Mouse (Mus musculus): ENCODE data around the gene Stx11. TPM values are rescaled to one million over a fixed set of nuclear protein-coding genes. Genes with fewer than 3 reads are reported as not detected.

Stx11 gene
- polyA plus RNA-seq, 1 experiment from 2014 or later, result 1.2 TPM

GRCm38 (mm10) chr10:12928193-12928592 lies 35.9 kb downstream of the Stx11 start:
- Histone ChIP-seq H3K27ac (ENCODE audit: low read depth, low read length) (no peak overlapping the region), H3K9me3 (ENCODE audit: control insufficient read depth, low read length) (no peaks in the 10 kb centered on the region), H3K4me2 (replicated peaks; ENCODE audit: low read depth, low read length) (no peak overlapping the region), H3K9ac (ENCODE audit: low read depth, low read length) (no peak overlapping the region), H3K36me3 (ENCODE audit: control insufficient read depth, insufficient read depth, low read length) (no peaks in the 10 kb centered on the region), H3K27me3 (ENCODE audit: control insufficient read depth, insufficient read depth, low read length) (no peaks in the 10 kb centered on the region), H3K4me1 (ENCODE audit: control insufficient read depth, insufficient read depth, low read length) (no peaks in the 10 kb centered on the region), H3K4me3 (ENCODE audit: low read length) (no peak overlapping the region)
- 79% methylated on average over 6 of the region's 6 CpGs for WGBS
- no peak for ATAC-seq (ENCODE audit: low FRiP score, low TSS enrichment)

- Histone ChIP-seq H3K9ac (ENCODE audit: low read depth, low read length) (peak overlapping the region; percentile 74), H3K27ac (ENCODE audit: low read depth, low read length) (peak overlapping the region; percentile 82), H3K4me3 (ENCODE audit: low read length) (peak overlapping the region; percentile 62), H3K4me2 (replicated peaks; ENCODE audit: low read depth, low read length) (peak overlapping the region; percentile 41), H3K36me3 (ENCODE audit: control insufficient read depth, insufficient read depth, low read length) (no peaks in the 10 kb centered on the region), H3K4me1 (ENCODE audit: control insufficient read depth, insufficient read depth, low read length) (no peaks in the 10 kb centered on the region), H3K9me3 (ENCODE audit: control insufficient read depth, low read length) (no peaks in the 10 kb centered on the region), H3K27me3 (ENCODE audit: control insufficient read depth, insufficient read depth, low read length) (no peaks in the 10 kb centered on the region)
- ATAC-seq (ENCODE audit: low FRiP score, low TSS enrichment), result peak; percentile 93
- under 1% methylated on average over 55 of the region's 55 CpGs for WGBS
Measured at GRCm38 (mm10) chr10:12922574-12923353, 41.3 kb downstream of the Stx11 start.

- H3K27me3 ChIP-seq (ENCODE audit: control insufficient read depth, insufficient read depth, low read length), result no peaks in the 10 kb centered on the region
- H3K9ac ChIP-seq (ENCODE audit: low read depth, low read length), result peak overlapping the region; percentile 74
- H3K36me3 ChIP-seq (ENCODE audit: control insufficient read depth, insufficient read depth, low read length), result no peaks in the 10 kb centered on the region
- 6% methylated on average over 13 of the region's 13 CpGs for WGBS
- peak overlapping the region; percentile 41 for H3K4me2 ChIP-seq (replicated peaks; ENCODE audit: low read depth, low read length)
- H3K4me1 ChIP-seq (ENCODE audit: control insufficient read depth, insufficient read depth, low read length), result no peaks in the 10 kb centered on the region
- H3K9me3 ChIP-seq (ENCODE audit: control insufficient read depth, low read length), result no peaks in the 10 kb centered on the region
- H3K27ac ChIP-seq (ENCODE audit: low read depth, low read length), result peak overlapping the region; percentile 82
- H3K4me3 ChIP-seq (ENCODE audit: low read length), result peak overlapping the region; percentile 62
- peak; percentile 50 for ATAC-seq (ENCODE audit: low FRiP score, low TSS enrichment)
Measured at GRCm38 (mm10) chr10:12922077-12922573, 42.0 kb downstream of the Stx11 start.

GRCm38 (mm10) chr10:12921551-12922040 lies 42.5 kb downstream of the Stx11 start:
- H3K36me3 ChIP-seq (ENCODE audit: control insufficient read depth, insufficient read depth, low read length), result no peaks in the 10 kb centered on the region
- no peaks in the 10 kb centered on the region for H3K27me3 ChIP-seq (ENCODE audit: control insufficient read depth, insufficient read depth, low read length)
- ATAC-seq (ENCODE audit: low FRiP score, low TSS enrichment), result no peak
- no peaks in the 10 kb centered on the region for H3K9me3 ChIP-seq (ENCODE audit: control insufficient read depth, low read length)
- WGBS, result 54% methylated on average over 11 of the region's 11 CpGs
- H3K4me3 ChIP-seq (ENCODE audit: low read length), result peak overlapping the region; percentile 62
- H3K4me2 ChIP-seq (replicated peaks; ENCODE audit: low read depth, low read length), result peak overlapping the region; percentile 41
- H3K9ac ChIP-seq (ENCODE audit: low read depth, low read length), result no peak overlapping the region
- no peak overlapping the region for H3K27ac ChIP-seq (ENCODE audit: low read depth, low read length)
- no peaks in the 10 kb centered on the region for H3K4me1 ChIP-seq (ENCODE audit: control insufficient read depth, insufficient read depth, low read length)

GRCm38 (mm10) chr10:12919287-12919686 lies 44.8 kb downstream of the Stx11 start:
- no peak overlapping the region for H3K4me2 ChIP-seq (replicated peaks; ENCODE audit: low read depth, low read length)
- H3K27ac ChIP-seq (ENCODE audit: low read depth, low read length), result no peak overlapping the region
- no peaks in the 10 kb centered on the region for H3K36me3 ChIP-seq (ENCODE audit: control insufficient read depth, insufficient read depth, low read length)
- 47% methylated on average over 5 of the region's 5 CpGs for WGBS
- H3K9me3 ChIP-seq (ENCODE audit: control insufficient read depth, low read length), result no peaks in the 10 kb centered on the region
- no peaks in the 10 kb centered on the region for H3K27me3 ChIP-seq (ENCODE audit: control insufficient read depth, insufficient read depth, low read length)
- ATAC-seq (ENCODE audit: low FRiP score, low TSS enrichment), result no peak
- H3K4me1 ChIP-seq (ENCODE audit: control insufficient read depth, insufficient read depth, low read length), result no peaks in the 10 kb centered on the region
- H3K9ac ChIP-seq (ENCODE audit: low read depth, low read length), result no peak overlapping the region
- no peak overlapping the region for H3K4me3 ChIP-seq (ENCODE audit: low read length)

- H3K4me3 ChIP-seq (ENCODE audit: low read length), result no peak overlapping the region
- H3K9ac ChIP-seq (ENCODE audit: low read depth, low read length), result no peak overlapping the region
- no peaks in the 10 kb centered on the region for H3K27me3 ChIP-seq (ENCODE audit: control insufficient read depth, insufficient read depth, low read length)
- ATAC-seq (ENCODE audit: low FRiP score, low TSS enrichment), result no peak
- H3K4me2 ChIP-seq (replicated peaks; ENCODE audit: low read depth, low read length), result no peak overlapping the region
- WGBS, result 39% methylated on average over 1 of the region's 1 CpGs
- no peaks in the 10 kb centered on the region for H3K9me3 ChIP-seq (ENCODE audit: control insufficient read depth, low read length)
- H3K36me3 ChIP-seq (ENCODE audit: control insufficient read depth, insufficient read depth, low read length), result no peaks in the 10 kb centered on the region
- H3K4me1 ChIP-seq (ENCODE audit: control insufficient read depth, insufficient read depth, low read length), result no peaks in the 10 kb centered on the region
- H3K27ac ChIP-seq (ENCODE audit: low read depth, low read length), result no peak overlapping the region
Measured at GRCm38 (mm10) chr10:12917626-12918025, 46.5 kb downstream of the Stx11 start.

GRCm38 (mm10) chr10:12916376-12916775 lies 47.7 kb downstream of the Stx11 start:
- ATAC-seq (ENCODE audit: low FRiP score, low TSS enrichment), result no peak
- no peaks in the 10 kb centered on the region for H3K27me3 ChIP-seq (ENCODE audit: control insufficient read depth, insufficient read depth, low read length)
- WGBS, result 72% methylated on average over 6 of the region's 6 CpGs
- H3K4me3 ChIP-seq (ENCODE audit: low read length), result no peak overlapping the region
- H3K27ac ChIP-seq (ENCODE audit: low read depth, low read length), result no peak overlapping the region
- H3K9ac ChIP-seq (ENCODE audit: low read depth, low read length), result no peak overlapping the region
- H3K4me2 ChIP-seq (replicated peaks; ENCODE audit: low read depth, low read length), result no peak overlapping the region
- no peaks in the 10 kb centered on the region for H3K36me3 ChIP-seq (ENCODE audit: control insufficient read depth, insufficient read depth, low read length)
- H3K9me3 ChIP-seq (ENCODE audit: control insufficient read depth, low read length), result no peaks in the 10 kb centered on the region
- 0 out of 2 replicates have a peak, but pooled peaks cover 3% of the 10 kb centered on the region for H3K4me1 ChIP-seq (ENCODE audit: control insufficient read depth, insufficient read depth, low read length)

- H3K27me3 ChIP-seq (ENCODE audit: control insufficient read depth, insufficient read depth, low read length), result no peaks in the 10 kb centered on the region
- H3K27ac ChIP-seq (ENCODE audit: low read depth, low read length), result no peak overlapping the region
- no peaks in the 10 kb centered on the region for H3K36me3 ChIP-seq (ENCODE audit: control insufficient read depth, insufficient read depth, low read length)
- H3K9ac ChIP-seq (ENCODE audit: low read depth, low read length), result no peak overlapping the region
- H3K4me3 ChIP-seq (ENCODE audit: low read length), result no peak overlapping the region
- no peak overlapping the region for H3K4me2 ChIP-seq (replicated peaks; ENCODE audit: low read depth, low read length)
- 0 out of 2 replicates have a peak, but pooled peaks cover 3% of the 10 kb centered on the region for H3K4me1 ChIP-seq (ENCODE audit: control insufficient read depth, insufficient read depth, low read length)
- 30% methylated on average over 7 of the region's 7 CpGs for WGBS
- ATAC-seq (ENCODE audit: low FRiP score, low TSS enrichment), result peak; percentile 75
- no peaks in the 10 kb centered on the region for H3K9me3 ChIP-seq (ENCODE audit: control insufficient read depth, low read length)
Measured at GRCm38 (mm10) chr10:12915826-12916225, 48.3 kb downstream of the Stx11 start.

GRCm38 (mm10) chr10:12914203-12914602 lies 49.9 kb downstream of the Stx11 start:
- Histone ChIP-seq H3K27ac (ENCODE audit: low read depth, low read length) (no peak overlapping the region), H3K36me3 (ENCODE audit: control insufficient read depth, insufficient read depth, low read length) (no peaks in the 10 kb centered on the region), H3K4me3 (ENCODE audit: low read length) (no peak overlapping the region), H3K4me1 (ENCODE audit: control insufficient read depth, insufficient read depth, low read length) (0 out of 2 replicates have a peak, but pooled peaks cover 3% of the 10 kb centered on the region), H3K9me3 (ENCODE audit: control insufficient read depth, low read length) (no peaks in the 10 kb centered on the region), H3K9ac (ENCODE audit: low read depth, low read length) (no peak overlapping the region), H3K4me2 (replicated peaks; ENCODE audit: low read depth, low read length) (no peak overlapping the region), H3K27me3 (ENCODE audit: control insufficient read depth, insufficient read depth, low read length) (no peaks in the 10 kb centered on the region)
- ATAC-seq (ENCODE audit: low FRiP score, low TSS enrichment), result no peak
- WGBS, result 91% methylated on average over 1 of the region's 1 CpGs
